8 mouse cellular contexts compared by ENCODE assay signal in the genomic region with DNA sequence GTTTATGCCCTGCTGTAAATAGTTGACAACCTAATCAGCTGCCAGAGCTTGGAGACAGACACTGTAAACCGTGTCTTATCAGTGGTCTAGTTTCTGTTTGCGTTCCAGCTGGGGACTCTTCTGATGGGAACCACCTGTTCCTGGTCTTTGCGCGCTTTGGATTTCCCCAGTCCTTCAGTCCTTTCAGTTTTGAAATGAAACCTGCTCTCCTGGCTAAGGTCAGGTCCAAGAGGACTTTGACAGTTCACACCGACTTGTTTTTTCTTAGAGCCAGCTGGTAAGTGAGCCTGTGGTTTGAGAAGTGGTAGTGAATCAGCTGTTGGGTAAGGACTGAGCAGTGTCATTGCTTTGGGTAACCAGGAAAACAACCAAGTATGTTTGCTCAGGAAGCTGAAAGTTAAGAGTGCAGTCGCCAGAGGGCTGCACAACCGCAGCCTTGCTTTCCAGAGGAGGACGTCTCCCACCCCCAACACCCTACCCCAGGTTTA. TPM values are rescaled to one million over a fixed set of nuclear protein-coding genes. Genes with fewer than 3 reads are reported as not detected.
DNase-seq lines count a peak whose midpoint lies in the region; ATAC-seq lines count a peak whose summit lies in the region.

No protein-coding gene starts in this region.

- H3K27me3 ChIP-seq in heart, embryonic 10.5 days (ENCODE audit: insufficient read depth, poor library complexity, severe bottlenecking) = no peaks in the 10 kb centered on the region

- H3K27ac ChIP-seq in heart, embryonic 10.5 days = 0 out of 2 replicates have a peak overlapping the region, but pooled peaks have one; percentile 6

- 50% methylated on average over 8 of the region's 8 CpGs for WGBS in heart, embryonic 10.5 days

- peaks cover 60% of the 10 kb centered on the region for H3K36me3 ChIP-seq in heart, embryonic 10.5 days

- intact Hi-C loops in gastrocnemius, postnatal 36 days (cut with DNase I) = loop anchor here (5.0 kb wide), 1 partner anchor 119 kb away; the partner anchor contains the start of gene Mxd1

- no peaks in the 10 kb centered on the region for H3K9me3 ChIP-seq in heart, embryonic 10.5 days

- peak; percentile 94 for ATAC-seq in megakaryocyte, adult 5-6 weeks (ENCODE audit: poor library complexity, severe bottlenecking)

- H3K4me1 ChIP-seq in heart, embryonic 10.5 days = peaks cover 4% of the 10 kb centered on the region; the same call in 1 of the 2 replicates

- no peak overlapping the region for H3K4me3 ChIP-seq in heart, embryonic 10.5 days

- DNase-seq in T-cell, adult 2 months (ENCODE audit: low spot score) = peak; percentile 23
- DNase-seq in heart, embryonic 10.5 days (ENCODE audit: low spot score) = no peak
- peak; percentile 56 for DNase-seq in kidney, postnatal 10 days
- DNase-seq in right cerebral cortex, postnatal 4 days = no peak
- no peak for DNase-seq in adrenal gland, adult 8-10 months
- DNase-seq in ovary, postnatal 14 days (ENCODE audit: low spot score) = no peak
- DNase-seq in gastrocnemius, postnatal 36 days = no peak

RNA-seq across cellular contexts. Expression of gene Pcbp1, which starts 21.8 kb away (rescaled TPM):
- polyA plus RNA-seq in heart, embryonic 10.5 days (2016; fragmentation: Nextera tagmentation; extraction: Ambion mirVana) = 411 and 428 TPM in 2 replicates
- total RNA-seq in megakaryocyte, adult 5-6 weeks (2015) = 204 and 222 TPM in 2 replicates
- total RNA-seq in megakaryocyte, adult 5-6 weeks (2017) = 58.9 and 76.8 TPM in 2 replicates
- total RNA-seq in adrenal gland, adult 8-10 months (2022) = 100 to 1,000 TPM; 286 to 319 (median 308) TPM
- total RNA-seq in gastrocnemius, postnatal 36 days (2021) = 100 to 1,000 TPM; 102 to 112 TPM

Comparison
In these comparisons a context has a peak if more than half of its experiments do, and no peak if none do; other contexts are left out.
1. DNase-seq: peak in T-cell, adult 2 months (single experiment) and kidney, postnatal 10 days (single experiment); none in heart, embryonic 10.5 days (single experiment), right cerebral cortex, postnatal 4 days (single experiment), adrenal gland, adult 8-10 months (single experiment), ovary, postnatal 14 days (single experiment) and gastrocnemius, postnatal 36 days (0 of 2).